Mouse (Mus musculus): ENCODE measurements around the gene Pop7. TPM values are rescaled to one million over a fixed set of nuclear protein-coding genes. Genes with fewer than 3 reads are reported as not detected.

Pop7 gene
- polyA plus RNA-seq, 1 experiment: 53.0 TPM

GRCm38 (mm10) chr5:137481897-137482296 is 20.4 kb downstream of the Pop7 start:
- Histone ChIP-seq H3K27me3 (ENCODE audit: control insufficient read depth, insufficient read depth, insufficient read length) (peaks cover 56% of the 10 kb centered on the region), H3K79me2 (ENCODE audit: control insufficient read depth, insufficient read depth) (no peaks in the 10 kb centered on the region), H3ac (ENCODE audit: control insufficient read depth, insufficient read length) (no peak overlapping the region), H3K36me3 (ENCODE audit: control insufficient read depth, insufficient read depth) (no peaks in the 10 kb centered on the region), H3K4me3 (no peak overlapping the region), H3K4me2 (ENCODE audit: low read depth) (no peak overlapping the region)
- TF ChIP-seq E2F4 (IDR thresholded peaks at IDR 0.05; ENCODE audit: insufficient read depth) (no peak), SRF (IDR thresholded peaks at IDR 0.05; ENCODE audit: control insufficient read depth, insufficient read length, low read depth) (no peak), TCF12 (IDR thresholded peaks at IDR 0.05; ENCODE audit: insufficient read depth, poor library complexity, severe bottlenecking) (no peak), POLR2AphosphoS2 (IDR thresholded peaks at IDR 0.05; ENCODE audit: insufficient read length, low read depth) (no peak), POLR2A (IDR thresholded peaks at IDR 0.05; ENCODE audit: insufficient read length, low read depth) (no peak), CEBPB (IDR thresholded peaks at IDR 0.05; ENCODE audit: insufficient read depth, poor library complexity, severe bottlenecking) (no peak), MAX (IDR thresholded peaks at IDR 0.05; ENCODE audit: low read depth) (no peak), MYOD1 (IDR thresholded peaks at IDR 0.05; ENCODE audit: control insufficient read depth in 1 of 3, insufficient read length in 2 of 3, low read depth in 2 of 3) (no peak), TCF3 (IDR thresholded peaks at IDR 0.05; ENCODE audit: insufficient read length, low read depth) (no peak), USF1 (IDR thresholded peaks at IDR 0.05; ENCODE audit: low read depth) (no peak)

GRCm38 (mm10) chr5:137481138-137481537 is 21.2 kb downstream of the Pop7 start:
- no peak overlapping the region for H3ac ChIP-seq (ENCODE audit: control insufficient read depth, insufficient read length)
- TF ChIP-seq TCF12 (IDR thresholded peaks at IDR 0.05; ENCODE audit: insufficient read depth, poor library complexity, severe bottlenecking) (no peak), USF1 (IDR thresholded peaks at IDR 0.05; ENCODE audit: low read depth) (no peak), CEBPB (IDR thresholded peaks at IDR 0.05; ENCODE audit: insufficient read depth, poor library complexity, severe bottlenecking) (no peak), TCF3 (IDR thresholded peaks at IDR 0.05; ENCODE audit: insufficient read length, low read depth) (no peak), SRF (IDR thresholded peaks at IDR 0.05; ENCODE audit: control insufficient read depth, insufficient read length, low read depth) (no peak), MAX (IDR thresholded peaks at IDR 0.05; ENCODE audit: low read depth) (no peak), MYOD1 (IDR thresholded peaks at IDR 0.05; ENCODE audit: control insufficient read depth in 1 of 3, insufficient read length in 2 of 3, low read depth in 2 of 3) (no peak), POLR2AphosphoS2 (IDR thresholded peaks at IDR 0.05; ENCODE audit: insufficient read length, low read depth) (no peak), MYOG (IDR thresholded peaks at IDR 0.05; ENCODE audit: control insufficient read depth in 1 of 3, insufficient read depth in 1 of 3, insufficient read length in 2 of 3, low read depth in 2 of 3) (no peak), POLR2A (IDR thresholded peaks at IDR 0.05; ENCODE audit: insufficient read length, low read depth) (no peak), E2F4 (IDR thresholded peaks at IDR 0.05; ENCODE audit: insufficient read depth) (no peak), REST (IDR thresholded peaks at IDR 0.05; ENCODE audit: insufficient read depth, insufficient read length) (no peak)
- no peaks in the 10 kb centered on the region for H3K36me3 ChIP-seq (ENCODE audit: control insufficient read depth, insufficient read depth)
- H3K4me3 ChIP-seq: no peak overlapping the region
- H3K27me3 ChIP-seq (ENCODE audit: control insufficient read depth, insufficient read depth, insufficient read length): peaks cover 58% of the 10 kb centered on the region
- no peak overlapping the region for H3K4me2 ChIP-seq (ENCODE audit: low read depth)
- no peaks in the 10 kb centered on the region for H3K79me2 ChIP-seq (ENCODE audit: control insufficient read depth, insufficient read depth)

GRCm38 (mm10) chr5:137476964-137477363 is 25.4 kb downstream of the Pop7 start, which contains the start of gene Zan:
Gene Zan (minus strand): TSS chr5:137477064.
- Histone ChIP-seq H3K4me2 (ENCODE audit: low read depth) (no peak within 1 kb of the TSS), H3K27me3 (ENCODE audit: control insufficient read depth, insufficient read depth, insufficient read length) (peaks cover 62% of the 10 kb centered on the region), H3K79me2 (ENCODE audit: control insufficient read depth, insufficient read depth) (no peaks in the 10 kb centered on the region), H3ac (ENCODE audit: control insufficient read depth, insufficient read length) (no peak within 1 kb of the TSS), H3K4me3 (no peak within 1 kb of the TSS), H3K36me3 (ENCODE audit: control insufficient read depth, insufficient read depth) (no peaks in the 10 kb centered on the region)
- TF ChIP-seq POLR2A (IDR thresholded peaks at IDR 0.05; ENCODE audit: insufficient read length, low read depth) (no peak), SRF (IDR thresholded peaks at IDR 0.05; ENCODE audit: control insufficient read depth, insufficient read length, low read depth) (no peak), USF1 (IDR thresholded peaks at IDR 0.05; ENCODE audit: low read depth) (no peak)

DNA sequence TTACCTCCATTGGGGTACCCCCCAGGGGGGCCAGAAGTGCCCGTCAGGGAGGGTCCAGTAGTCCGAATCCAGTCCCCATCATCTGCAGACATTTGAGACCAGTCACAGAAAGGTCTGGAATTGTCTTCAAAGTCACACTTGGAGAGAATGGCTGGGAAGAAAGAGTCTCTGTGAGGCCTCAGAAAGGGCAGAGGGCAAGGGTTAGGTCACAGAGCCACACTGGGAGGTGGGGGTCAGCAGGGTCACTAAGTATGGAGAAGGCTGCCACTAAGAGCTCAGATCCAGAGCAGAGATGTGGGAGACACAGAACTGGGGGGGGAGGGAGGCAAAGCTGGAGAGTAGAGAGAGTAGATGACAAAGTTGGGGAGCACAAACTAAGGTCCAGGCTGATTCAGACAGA is 28.0 kb downstream of the Pop7 start:
- H3K4me3 ChIP-seq: no peak overlapping the region
- H3K27me3 ChIP-seq (ENCODE audit: control insufficient read depth, insufficient read depth, insufficient read length): peaks cover 53% of the 10 kb centered on the region
- no peak overlapping the region for H3ac ChIP-seq (ENCODE audit: control insufficient read depth, insufficient read length)
- H3K79me2 ChIP-seq (ENCODE audit: control insufficient read depth, insufficient read depth): no peaks in the 10 kb centered on the region
- H3K36me3 ChIP-seq (ENCODE audit: control insufficient read depth, insufficient read depth): no peaks in the 10 kb centered on the region
- TF ChIP-seq USF1 (IDR thresholded peaks at IDR 0.05; ENCODE audit: low read depth) (no peak), POLR2A (IDR thresholded peaks at IDR 0.05; ENCODE audit: insufficient read length, low read depth) (no peak), E2F4 (IDR thresholded peaks at IDR 0.05; ENCODE audit: insufficient read depth) (no peak), TCF12 (IDR thresholded peaks at IDR 0.05; ENCODE audit: insufficient read depth, poor library complexity, severe bottlenecking) (no peak), REST (IDR thresholded peaks at IDR 0.05; ENCODE audit: insufficient read depth, insufficient read length) (no peak), SRF (IDR thresholded peaks at IDR 0.05; ENCODE audit: control insufficient read depth, insufficient read length, low read depth) (no peak), CEBPB (IDR thresholded peaks at IDR 0.05; ENCODE audit: insufficient read depth, poor library complexity, severe bottlenecking) (no peak), MYOD1 (IDR thresholded peaks at IDR 0.05; ENCODE audit: control insufficient read depth in 1 of 3, insufficient read length in 2 of 3, low read depth in 2 of 3) (no peak), MAX (IDR thresholded peaks at IDR 0.05; ENCODE audit: low read depth) (no peak)
- no peak overlapping the region for H3K4me2 ChIP-seq (ENCODE audit: low read depth)

- Histone ChIP-seq H3K27me3 (ENCODE audit: control insufficient read depth, insufficient read depth, insufficient read length) (peaks cover 42% of the 10 kb centered on the region), H3K36me3 (ENCODE audit: control insufficient read depth, insufficient read depth) (no peaks in the 10 kb centered on the region), H3K4me2 (ENCODE audit: low read depth) (no peak overlapping the region), H3ac (ENCODE audit: control insufficient read depth, insufficient read length) (no peak overlapping the region), H3K4me3 (no peak overlapping the region), H3K79me2 (ENCODE audit: control insufficient read depth, insufficient read depth) (no peaks in the 10 kb centered on the region)
- TF ChIP-seq USF1 (IDR thresholded peaks at IDR 0.05; ENCODE audit: low read depth): no peak
- TF ChIP-seq POLR2A (IDR thresholded peaks at IDR 0.05; ENCODE audit: insufficient read length, low read depth): no peak
- no peak for TF ChIP-seq TCF3 (IDR thresholded peaks at IDR 0.05; ENCODE audit: insufficient read length, low read depth)
- no peak for TF ChIP-seq MAX (IDR thresholded peaks at IDR 0.05; ENCODE audit: low read depth)
- TF ChIP-seq MYOG (IDR thresholded peaks at IDR 0.05; ENCODE audit: control insufficient read depth in 1 of 3, insufficient read depth in 1 of 3, insufficient read length in 2 of 3, low read depth in 2 of 3): no peak
- no peak for TF ChIP-seq E2F4 (IDR thresholded peaks at IDR 0.05; ENCODE audit: insufficient read depth)
- no peak for TF ChIP-seq REST (IDR thresholded peaks at IDR 0.05; ENCODE audit: insufficient read depth, insufficient read length)
- no peak for TF ChIP-seq SRF (IDR thresholded peaks at IDR 0.05; ENCODE audit: control insufficient read depth, insufficient read length, low read depth)
- TF ChIP-seq POLR2AphosphoS2 (IDR thresholded peaks at IDR 0.05; ENCODE audit: insufficient read length, low read depth): no peak
- TF ChIP-seq CEBPB (IDR thresholded peaks at IDR 0.05; ENCODE audit: insufficient read depth, poor library complexity, severe bottlenecking): no peak
- TF ChIP-seq TCF12 (IDR thresholded peaks at IDR 0.05; ENCODE audit: insufficient read depth, poor library complexity, severe bottlenecking): no peak
- no peak for TF ChIP-seq MYOD1 (IDR thresholded peaks at IDR 0.05; ENCODE audit: control insufficient read depth in 1 of 3, insufficient read length in 2 of 3, low read depth in 2 of 3)
Measured at GRCm38 (mm10) chr5:137472252-137472904, 29.9 kb downstream of the Pop7 start.
